Mouse (Mus musculus) heart, postnatal 0 days (tissue): ENCODE data around the gene Gins3. TPM values are rescaled to one million over a fixed set of nuclear protein-coding genes. Genes with fewer than 3 reads are reported as not detected.

Experiments used
- ATAC-seq: fragments of 200-750 bp; cut with Nextera tagmentation; 2 replicates; pipeline ENCODE4 v1.8.0; 2017; ENCODE audit warnings: low read depth, moderate number of reproducible peaks, moderate library complexity; ENCODE audit not compliant: insufficient read depth
- DNase-seq: peaks from one replicate; pipeline ENCODE4 v3.0.0-alpha.2; 2016; ENCODE audit warnings: low spot score
- H3K27ac ChIP-seq: fragments of 300-500 bp; sonication (generic); 2 replicates; pipeline ENCODE4 v1.5.1; 2014; ENCODE audit warnings: low read depth, mild to moderate bottlenecking
- H3K27me3 ChIP-seq: fragments of 300-500 bp; sonication (generic); 2 replicates; pipeline ENCODE4 v1.6.1; 2014; ENCODE audit warnings: low read length, mixed read lengths; ENCODE audit not compliant: control insufficient read depth, insufficient read depth
- H3K36me3 ChIP-seq: fragments of 300-500 bp; sonication (generic); replicated peaks from 2 replicates; pipeline ENCODE4 v1.6.1; 2014; ENCODE audit warnings: low read length, mixed read lengths; ENCODE audit not compliant: control insufficient read depth, insufficient read depth
- H3K4me1 ChIP-seq: fragments of 300-500 bp; sonication (generic); 2 replicates; pipeline ENCODE4 v1.6.1; 2014; ENCODE audit warnings: antibody characterized with exemption; ENCODE audit not compliant: control insufficient read depth, insufficient read depth
- H3K4me2 ChIP-seq: fragments of 300-500 bp; sonication (generic); 2 replicates; pipeline ENCODE4 v1.6.1; 2014; ENCODE audit warnings: low read depth, mild to moderate bottlenecking, low read length, moderate library complexity
- H3K4me3 ChIP-seq: fragments of 300-500 bp; sonication (generic); 2 replicates; pipeline ENCODE4 v1.5.1; 2014; ENCODE audit warnings: low read depth, low read length
- H3K9ac ChIP-seq: fragments of 300-500 bp; sonication (generic); replicated peaks from 2 replicates; pipeline ENCODE4 v1.6.1; 2014; ENCODE audit warnings: low read depth, low read length, mixed read lengths
- H3K9me3 ChIP-seq: fragments of 300-500 bp; sonication (generic); replicated peaks from 2 replicates; pipeline ENCODE4 v1.6.1; 2016; ENCODE audit warnings: low read length; ENCODE audit not compliant: control insufficient read depth
- CTCF ChIP-seq: IDR thresholded peaks from 2 replicates; pipeline ENCODE4 v1.5.1; 2016; ENCODE audit warnings: antibody characterized with exemption, control low read depth, low read depth
- EP300 ChIP-seq: IDR thresholded peaks from 2 replicates; pipeline ENCODE4 v1.6.1; 2016; ENCODE audit warnings: antibody characterized with exemption, low read depth
- WGBS: fragments of 180-500 bp; shearing (Covaris S2); extraction: QIAGEN DNeasy Blood & Tissue Kit; methylation state at CpG from one replicate; pipeline ENCODE4 v1.1.7; 2014; 5-methylcytosine and 5-hydroxymethylcytosine counted together
- polyA plus RNA-seq: library from polyadenylated mRNA; unstranded; fragments of >200 nt; fragmentation: Nextera tagmentation; extraction: Ambion mirVana; gene quantifications from 2 replicates; pipeline ENCODE4 v1.2.1, GENCODE M21; 2015
- total RNA-seq: library from RNA; depleted of rRNA; stranded (reverse); fragments of >200 nt; gene quantifications from 2 replicates; pipeline ENCODE4 v1.2.3, GENCODE M21; 2014; ENCODE audit warnings: low replicate concordance

The Gins3 gene
- total and polyA plus RNA-seq, 2 experiments from 2014 or later, result 3.9 to 4.4 TPM

- H3K36me3 ChIP-seq, result no peaks in the 10 kb centered on the region
- H3K4me1 ChIP-seq, result no peaks in the 10 kb centered on the region
- ATAC-seq, result no peak
- no peaks in the 10 kb centered on the region for H3K9me3 ChIP-seq
- H3K9ac ChIP-seq, result no peak overlapping the region
- no peak overlapping the region for H3K4me2 ChIP-seq
- 82% methylated on average over 7 of the region's 7 CpGs for WGBS
- H3K27me3 ChIP-seq, result no peaks in the 10 kb centered on the region
- no peak overlapping the region for H3K27ac ChIP-seq
- no peak for TF ChIP-seq EP300
- TF ChIP-seq CTCF, result no peak
- no peak overlapping the region for H3K4me3 ChIP-seq
- DNase-seq, result no peak
Measured at GRCm38 (mm10) chr8:95616383-95616782, 16.9 kb upstream of the Gins3 start.

GRCm38 (mm10) chr8:95620046-95620445 lies 13.2 kb upstream of the Gins3 start:
- WGBS, result 91% methylated on average over 2 of the region's 2 CpGs
- no peaks in the 10 kb centered on the region for H3K9me3 ChIP-seq
- no peak overlapping the region for H3K4me3 ChIP-seq
- no peak overlapping the region for H3K27ac ChIP-seq
- no peak overlapping the region for H3K9ac ChIP-seq
- H3K4me2 ChIP-seq, result no peak overlapping the region
- no peaks in the 10 kb centered on the region for H3K36me3 ChIP-seq
- TF ChIP-seq CTCF, result no peak
- no peak for TF ChIP-seq EP300
- no peaks in the 10 kb centered on the region for H3K27me3 ChIP-seq
- DNase-seq (no peak), ATAC-seq (no peak)
- no peaks in the 10 kb centered on the region for H3K4me1 ChIP-seq

- ATAC-seq (no peak), DNase-seq (no peak)
- Histone ChIP-seq H3K4me2 (no peak overlapping the region), H3K4me3 (no peak overlapping the region), H3K27ac (no peak overlapping the region), H3K4me1 (no peaks in the 10 kb centered on the region), H3K27me3 (no peaks in the 10 kb centered on the region), H3K36me3 (no peaks in the 10 kb centered on the region), H3K9ac (no peak overlapping the region), H3K9me3 (no peaks in the 10 kb centered on the region)
- 86% methylated on average over 2 of the region's 2 CpGs for WGBS
- TF ChIP-seq EP300 (no peak), CTCF (no peak)
Measured at GRCm38 (mm10) chr8:95624833-95625232, 8.4 kb upstream of the Gins3 start.

- WGBS, result 81% methylated on average over 6 of the region's 6 CpGs
- DNase-seq, result no peak
- Histone ChIP-seq H3K4me3 (peak overlapping the region; percentile 83), H3K36me3 (no peaks in the 10 kb centered on the region), H3K9ac (no peak overlapping the region), H3K9me3 (no peaks in the 10 kb centered on the region), H3K4me2 (peak overlapping the region; percentile 89; the same call in 1 of the 2 replicates), H3K27me3 (no peaks in the 10 kb centered on the region), H3K27ac (no peak overlapping the region), H3K4me1 (0 out of 2 replicates have a peak, but pooled peaks cover 5% of the 10 kb centered on the region)
- TF ChIP-seq CTCF (no peak), EP300 (no peak)
- no peak for ATAC-seq
Measured at GRCm38 (mm10) chr8:95632840-95633239, 413 bp upstream of the Gins3 start.

- H3K9ac ChIP-seq, result peak overlapping the region; percentile 65
- peak overlapping the region; percentile 83 for H3K4me3 ChIP-seq
- TF ChIP-seq EP300, result no peak
- no peak for TF ChIP-seq CTCF
- no peak overlapping the region for H3K27ac ChIP-seq
- no peaks in the 10 kb centered on the region for H3K27me3 ChIP-seq
- peak overlapping the region; percentile 89 for H3K4me2 ChIP-seq
- H3K4me1 ChIP-seq, result 0 out of 2 replicates have a peak, but pooled peaks cover 5% of the 10 kb centered on the region
- 4% methylated on average over 6 of the region's 6 CpGs for WGBS
- no peaks in the 10 kb centered on the region; the same call in 1 of the 2 replicates for H3K36me3 ChIP-seq
- DNase-seq (no peak), ATAC-seq (no peak)
- H3K9me3 ChIP-seq, result no peaks in the 10 kb centered on the region
Measured at GRCm38 (mm10) chr8:95634063-95634340, 749 bp downstream of the Gins3 start.

GRCm38 (mm10) chr8:95644942-95645341 lies 11.7 kb downstream of the Gins3 start:
- Histone ChIP-seq H3K27me3 (no peaks in the 10 kb centered on the region), H3K9ac (no peak overlapping the region), H3K9me3 (no peaks in the 10 kb centered on the region), H3K4me1 (no peaks in the 10 kb centered on the region), H3K27ac (no peak overlapping the region), H3K4me3 (no peak overlapping the region), H3K36me3 (0 out of 2 replicates have a peak, but pooled peaks cover 9% of the 10 kb centered on the region), H3K4me2 (no peak overlapping the region)
- 86% methylated on average over 2 of the region's 2 CpGs for WGBS
- TF ChIP-seq EP300 (no peak), CTCF (no peak)
- DNase-seq (no peak), ATAC-seq (no peak)
